Mouse (Mus musculus): ENCODE measurements around the gene Gins2.

Gene Gins2

DNA sequence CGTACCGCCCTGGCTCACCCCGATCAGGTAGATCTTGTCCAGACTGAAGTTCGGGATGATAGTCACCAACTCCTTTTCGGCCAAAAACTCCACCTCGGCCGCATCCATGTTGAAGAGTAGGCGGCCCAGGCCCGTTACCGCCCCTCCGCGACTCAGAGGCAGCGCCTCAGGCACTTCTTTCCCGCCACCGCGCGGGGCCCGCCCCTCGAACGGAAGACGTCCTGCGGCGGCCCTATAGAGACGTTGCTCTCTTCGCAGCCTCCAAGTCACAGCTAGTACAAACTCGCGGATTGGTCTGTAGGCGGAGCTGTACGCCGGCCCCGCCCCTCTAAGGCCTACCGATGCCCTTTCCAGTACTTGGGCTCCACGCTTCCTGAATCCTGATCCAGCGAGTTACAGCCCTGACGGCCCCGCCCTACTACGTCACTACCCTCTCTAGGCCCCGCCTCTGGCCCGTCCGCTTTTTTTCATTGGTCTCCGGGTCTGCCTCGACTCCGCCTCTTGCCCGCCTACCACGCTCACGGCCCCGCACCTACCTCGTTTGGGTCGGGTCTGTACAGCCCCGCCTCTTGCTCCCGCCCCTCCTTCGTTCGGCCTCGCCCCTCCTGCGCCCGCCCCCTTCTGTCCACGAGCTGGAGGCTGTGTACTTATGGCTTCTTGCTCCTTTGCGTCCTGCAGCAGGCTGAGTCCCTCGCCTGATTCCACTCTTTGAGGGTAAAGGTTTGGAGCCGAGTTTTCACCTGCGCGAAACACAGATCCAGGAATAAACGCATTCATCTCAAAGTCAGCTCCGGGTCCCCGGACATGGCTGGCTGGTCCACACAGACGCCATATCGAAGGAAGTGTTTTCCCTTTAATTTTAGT is at the start of gene Gins2:
Gins2 (minus strand) TSS at position 397 of the 864 bp plus-strand sequence.
- DNase-seq (ENCODE audit: low spot score): peak; percentile 97

DNA sequence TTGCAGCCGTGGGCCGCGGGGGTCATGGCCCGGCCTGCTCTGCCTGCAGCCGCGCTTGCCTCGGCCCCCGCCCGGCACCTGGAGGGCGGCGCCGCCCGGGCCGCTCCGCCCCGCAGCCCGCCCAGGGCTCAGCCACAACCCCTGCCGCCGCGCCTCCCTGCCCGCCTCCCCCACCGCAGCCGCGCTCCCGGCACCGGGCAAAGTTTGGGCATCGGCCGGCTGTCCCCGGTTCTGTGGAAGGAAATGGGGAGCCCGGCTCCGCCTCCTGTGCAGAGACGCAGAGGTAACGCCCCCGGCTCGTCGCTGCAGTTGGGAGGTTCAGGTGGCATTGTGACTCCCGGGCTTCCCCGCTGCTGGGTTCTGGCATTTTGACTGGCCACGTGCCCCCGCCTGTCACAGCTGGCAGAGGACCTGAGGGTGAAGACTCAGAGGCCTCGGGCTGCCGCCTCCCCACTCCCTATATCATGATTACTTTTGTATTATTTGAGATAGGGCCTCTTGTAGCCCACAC is 45.3 kb upstream of the Gins2 start:
- DNase-seq (ENCODE audit: low spot score): peak; percentile 30

DNA sequence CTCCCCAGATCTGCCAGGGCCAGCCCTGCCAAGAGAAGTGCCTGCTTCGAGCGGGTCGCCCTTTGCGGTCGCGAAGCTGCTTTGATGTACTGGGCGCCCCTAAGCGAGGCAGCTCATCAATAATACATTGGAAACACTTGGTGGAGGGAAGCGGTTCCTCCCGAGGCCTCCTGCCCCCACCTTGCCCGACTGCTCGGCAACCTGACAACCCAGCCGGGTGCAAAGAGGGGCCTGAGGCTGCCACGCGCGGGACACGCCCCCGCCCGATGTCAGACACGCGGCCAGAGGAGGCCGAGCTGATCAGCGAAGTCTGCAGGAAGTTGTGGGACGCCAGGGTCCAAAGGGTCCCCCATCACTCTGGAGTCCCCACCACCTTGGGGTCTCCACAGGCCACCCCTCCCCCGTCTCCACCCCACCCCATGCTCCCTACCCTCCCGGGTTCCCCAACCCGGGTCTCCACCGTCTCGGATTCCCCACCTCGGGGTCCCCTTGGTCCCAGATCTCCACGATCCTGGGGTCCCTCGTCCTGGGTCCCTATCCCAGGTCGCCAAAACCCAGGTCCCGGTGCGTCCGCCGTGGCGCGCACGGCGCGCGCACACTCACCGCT is 44.7 kb upstream of the Gins2 start:
- no peak for DNase-seq (ENCODE audit: low spot score)

DNA sequence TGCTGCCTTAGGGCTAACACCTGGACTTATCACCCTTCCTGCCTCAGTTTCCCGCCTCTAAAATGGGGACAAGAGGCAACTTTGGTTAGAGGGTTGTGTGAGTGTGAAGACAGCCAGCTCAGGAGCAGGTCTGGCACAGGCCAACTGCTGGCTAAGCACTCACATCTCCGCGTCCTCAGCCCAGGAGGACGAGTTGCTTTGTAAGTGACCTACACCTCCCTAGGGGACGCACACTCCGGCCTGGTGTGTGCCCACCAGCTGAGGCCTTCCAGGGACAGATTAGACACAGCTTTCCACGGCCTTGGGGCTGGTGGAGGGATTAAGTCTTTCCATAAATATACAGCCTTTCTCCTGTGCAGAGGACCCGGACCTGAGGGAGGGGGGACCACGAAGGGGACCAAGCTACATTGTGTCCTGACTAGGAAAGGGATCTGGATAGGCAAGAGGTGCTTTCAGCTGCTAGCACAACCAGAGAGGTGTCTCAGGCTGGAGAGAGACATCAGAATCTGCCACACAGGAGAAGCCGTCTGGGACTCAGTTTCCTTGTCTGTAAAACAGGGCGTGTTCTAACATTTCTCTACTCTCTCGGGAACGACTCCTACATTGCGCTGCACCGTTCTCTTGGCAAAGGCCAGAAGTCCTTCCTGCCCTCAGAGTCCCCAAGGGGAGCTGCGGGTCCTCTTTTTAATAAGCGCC is 44.0 kb upstream of the Gins2 start:
- DNase-seq (ENCODE audit: low spot score): no peak

DNA sequence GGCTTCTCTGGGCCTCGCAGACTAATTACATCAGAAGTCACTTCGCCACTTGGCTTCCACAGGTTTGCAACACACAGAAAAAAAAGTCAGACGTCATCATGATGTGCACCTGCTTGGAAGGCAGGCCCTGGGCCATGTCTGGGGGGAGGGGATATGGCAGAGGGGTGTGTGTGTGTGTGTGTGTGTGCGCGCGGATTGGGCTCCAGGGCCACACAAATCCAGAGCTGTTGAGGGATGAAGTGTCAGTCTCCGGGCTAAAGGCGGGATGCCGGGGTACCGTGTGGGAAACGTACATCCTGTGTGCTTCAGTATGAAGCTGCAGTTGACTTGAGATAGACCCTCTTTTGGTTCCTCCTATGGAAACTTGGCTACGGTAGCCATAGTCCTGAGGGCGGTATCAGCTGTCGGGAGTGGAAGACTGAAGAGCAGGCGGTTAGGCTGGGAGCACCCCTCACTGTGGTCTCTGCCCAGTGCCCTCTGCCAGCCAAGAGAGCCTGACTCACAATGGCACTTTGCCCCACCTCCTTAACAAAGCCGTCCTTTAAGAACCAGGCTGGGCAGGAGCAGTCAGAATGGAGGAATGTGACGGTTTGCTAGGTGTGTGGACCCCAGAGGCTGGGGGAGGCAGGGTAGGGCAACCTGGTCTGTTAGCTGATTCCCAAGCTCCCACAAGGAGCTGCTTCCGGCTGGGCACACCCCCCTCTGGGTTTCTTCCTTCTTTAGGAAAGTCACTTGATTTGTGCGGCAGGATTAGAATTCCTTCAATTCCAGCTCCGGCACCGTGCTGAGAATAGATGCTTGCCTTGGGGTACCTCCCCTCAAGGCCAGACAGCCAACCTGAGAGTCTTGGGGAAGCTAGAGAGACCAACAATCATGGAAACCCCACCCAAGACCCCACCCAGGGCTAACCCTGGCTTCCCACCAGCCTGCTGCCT is 42.6 kb upstream of the Gins2 start:
- no peak for DNase-seq (ENCODE audit: low spot score)

DNA sequence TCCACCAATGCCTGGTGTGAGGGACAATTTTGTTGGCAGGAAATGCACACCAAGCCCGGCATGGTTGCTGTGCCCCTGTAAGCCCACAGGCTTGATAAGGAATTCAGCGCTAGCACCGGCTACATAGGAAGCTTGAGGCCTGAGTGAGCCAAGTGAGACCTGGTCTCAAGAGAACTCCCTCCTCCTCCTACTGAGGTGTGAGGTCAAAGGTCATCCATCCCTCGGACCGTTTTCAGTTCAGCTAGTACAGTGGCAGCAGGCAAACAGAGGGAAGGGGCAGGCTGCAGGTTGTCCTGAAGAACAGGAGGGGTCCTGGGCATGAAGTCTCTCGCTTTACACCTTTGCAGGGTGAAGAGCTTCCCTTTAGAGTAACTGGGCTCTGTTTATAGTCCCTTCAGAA is 41.7 kb upstream of the Gins2 start:
- DNase-seq (ENCODE audit: low spot score): no peak

DNA sequence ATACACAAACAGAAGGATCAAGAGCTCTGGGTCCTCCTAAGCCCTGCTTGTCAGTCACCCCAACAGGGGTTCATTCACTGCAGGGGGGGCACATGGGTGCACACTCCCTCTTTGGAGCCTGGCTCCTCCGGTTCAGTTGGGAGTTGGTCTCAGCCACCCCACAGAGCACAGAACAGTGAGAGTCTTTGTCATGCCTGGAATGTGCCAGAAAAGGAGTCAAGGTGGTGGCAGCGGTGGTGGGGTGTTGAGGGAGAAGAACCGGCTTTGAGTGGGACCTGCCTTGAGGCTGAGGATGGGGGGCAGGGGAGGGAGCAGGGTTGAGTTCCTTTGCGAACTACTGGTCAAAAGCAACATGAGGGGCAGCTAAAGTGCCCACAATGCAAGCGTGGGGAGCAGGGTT is 40.9 kb upstream of the Gins2 start:
- DNase-seq (ENCODE audit: low spot score): no peak

DNA sequence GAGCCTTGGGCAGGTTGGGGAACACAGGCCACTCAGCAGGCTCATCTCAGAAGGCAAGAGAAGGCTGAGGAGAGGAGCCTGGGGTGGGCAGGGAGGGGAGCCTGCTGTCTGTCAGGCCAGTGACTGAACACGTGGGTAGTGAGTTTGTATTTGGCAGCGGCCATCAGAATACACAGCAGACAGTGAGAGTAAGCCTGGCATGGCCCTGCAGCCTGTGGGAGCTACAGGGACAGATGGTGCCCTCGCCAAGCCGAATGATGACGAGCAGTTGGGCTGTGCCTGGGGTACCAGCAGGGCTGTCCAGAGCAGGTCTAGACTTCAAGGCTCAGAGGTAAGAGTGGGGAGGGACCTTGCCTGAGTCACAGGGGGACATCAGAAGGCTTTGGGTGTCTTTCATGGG is 38.2 kb upstream of the Gins2 start:
- no peak for DNase-seq (ENCODE audit: low spot score)

DNA sequence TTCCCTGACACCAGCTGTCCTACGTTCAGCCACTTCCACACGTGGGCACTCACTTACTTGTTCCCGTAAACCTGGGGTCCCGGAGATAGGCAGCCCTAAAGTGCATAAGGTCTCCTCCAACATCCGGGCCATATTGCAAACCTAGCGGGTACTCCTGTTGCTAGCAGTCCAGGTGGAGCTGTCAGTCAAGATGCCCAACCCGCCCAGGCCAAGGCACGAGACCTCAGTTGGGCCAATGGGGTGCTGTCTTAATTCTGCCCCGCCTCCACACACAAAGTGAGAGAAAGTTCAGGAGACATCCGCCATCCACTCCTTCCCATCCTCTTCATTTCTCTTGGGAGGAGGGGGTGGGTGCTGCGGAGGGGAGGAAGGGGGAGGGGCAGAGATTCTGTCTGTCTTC is 37.4 kb upstream of the Gins2 start:
- DNase-seq (ENCODE audit: low spot score): no peak

DNA sequence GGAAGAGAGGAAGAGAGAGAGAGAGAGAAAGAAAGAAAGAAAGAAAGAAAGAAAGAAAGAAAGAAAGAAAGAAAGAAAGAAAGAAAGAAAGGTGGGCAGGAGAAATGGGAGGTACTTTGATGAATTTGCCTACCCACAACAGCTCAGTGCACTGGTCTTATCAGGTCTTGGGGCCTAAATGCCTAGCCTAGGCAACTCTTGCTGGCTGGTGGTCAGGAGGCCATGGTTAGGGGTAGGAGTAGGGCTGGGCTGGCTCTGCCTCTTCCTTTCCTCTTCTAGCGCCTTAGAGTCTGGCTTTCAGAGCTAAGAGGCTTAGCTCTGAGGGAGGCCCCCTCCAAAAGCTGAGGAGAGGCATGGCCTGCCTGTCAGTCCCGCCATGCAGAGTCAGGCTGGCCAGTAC is 34.5 kb upstream of the Gins2 start:
- no peak for DNase-seq (ENCODE audit: low spot score)

DNA sequence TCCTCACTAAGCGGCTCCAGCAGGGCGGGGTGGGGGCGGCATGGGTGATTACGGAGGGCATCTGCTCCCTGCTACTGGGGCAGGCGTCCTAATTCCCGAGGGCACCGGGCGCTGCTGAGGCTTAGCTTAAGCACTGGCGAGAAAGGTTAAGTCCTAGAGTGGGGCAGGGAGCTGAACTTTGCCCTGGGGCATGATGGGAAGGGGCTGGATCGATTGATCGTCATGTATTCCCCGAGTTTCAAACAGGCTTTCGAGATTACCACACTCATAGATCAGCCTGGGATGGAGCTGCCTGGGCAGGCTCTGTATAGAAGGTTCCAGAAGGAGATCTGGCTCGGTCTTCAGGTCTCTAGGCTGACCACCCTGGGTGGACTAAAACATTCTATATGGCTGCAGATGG is 33.1 kb upstream of the Gins2 start:
- no peak for DNase-seq (ENCODE audit: low spot score)

DNA sequence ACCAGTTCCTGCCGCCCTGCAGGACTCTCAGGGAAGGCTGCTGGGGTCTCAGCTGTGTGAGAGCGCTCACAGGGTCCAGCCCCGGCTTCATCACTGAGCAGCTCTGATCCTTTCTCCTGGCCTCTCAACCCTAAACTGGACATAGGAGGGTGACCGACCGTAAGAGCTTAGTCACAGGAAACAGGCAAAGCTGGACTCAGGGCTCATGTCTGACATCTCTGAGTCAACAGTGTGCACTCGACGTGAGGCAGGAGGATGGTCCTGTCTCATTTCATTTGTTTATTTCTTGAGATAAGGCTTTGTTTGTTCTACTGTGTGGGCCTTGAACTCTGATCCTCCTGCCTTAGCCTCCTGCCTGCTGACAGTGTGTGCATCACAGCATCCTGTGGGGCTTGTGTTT is 31.3 kb upstream of the Gins2 start:
- DNase-seq (ENCODE audit: low spot score): no peak

DNA sequence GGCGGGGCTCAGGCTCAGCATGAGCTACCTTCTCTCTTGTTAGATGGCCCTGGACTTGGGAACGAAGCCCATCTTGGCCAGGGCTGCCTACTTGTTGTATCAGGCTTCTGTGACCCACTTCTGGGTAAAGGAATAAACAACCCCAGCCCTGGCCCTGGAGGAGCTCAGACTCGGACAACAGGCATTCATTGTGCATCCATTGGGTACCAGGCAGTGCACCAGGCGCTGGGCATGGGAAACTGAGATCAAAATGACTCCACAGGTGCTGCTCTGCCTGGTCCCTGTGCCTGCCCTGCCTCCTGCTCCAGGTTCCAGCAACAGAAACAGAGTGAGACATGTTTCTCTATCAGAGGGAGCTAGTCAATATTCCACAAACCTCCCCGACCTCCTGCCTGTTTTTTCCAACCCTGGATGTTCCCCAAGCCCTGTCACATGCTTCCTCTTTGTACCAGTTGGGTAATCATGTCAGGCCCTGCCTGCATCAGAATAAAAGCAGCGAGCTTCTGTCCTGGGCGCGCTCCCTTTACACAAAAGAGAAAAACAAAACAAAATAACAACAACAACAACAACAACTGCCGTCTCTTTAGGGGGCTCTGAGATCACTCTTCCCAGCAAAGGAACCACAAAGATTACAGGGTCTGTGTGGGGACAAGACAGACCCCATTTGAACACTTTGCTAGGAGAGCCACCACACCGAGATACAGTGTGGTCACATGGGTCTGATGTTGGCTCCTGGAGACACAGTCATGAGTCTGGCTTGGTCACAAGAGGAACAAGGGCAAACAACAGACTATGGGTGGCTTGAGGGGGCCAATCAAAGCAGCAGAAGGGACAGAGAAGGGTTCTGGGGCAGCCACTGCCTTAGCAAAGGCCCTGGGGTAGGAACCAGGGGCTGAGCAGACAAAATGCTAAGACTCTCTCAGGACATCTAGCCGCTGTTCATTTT is 30.4 kb upstream of the Gins2 start:
- DNase-seq (ENCODE audit: low spot score): no peak

DNA sequence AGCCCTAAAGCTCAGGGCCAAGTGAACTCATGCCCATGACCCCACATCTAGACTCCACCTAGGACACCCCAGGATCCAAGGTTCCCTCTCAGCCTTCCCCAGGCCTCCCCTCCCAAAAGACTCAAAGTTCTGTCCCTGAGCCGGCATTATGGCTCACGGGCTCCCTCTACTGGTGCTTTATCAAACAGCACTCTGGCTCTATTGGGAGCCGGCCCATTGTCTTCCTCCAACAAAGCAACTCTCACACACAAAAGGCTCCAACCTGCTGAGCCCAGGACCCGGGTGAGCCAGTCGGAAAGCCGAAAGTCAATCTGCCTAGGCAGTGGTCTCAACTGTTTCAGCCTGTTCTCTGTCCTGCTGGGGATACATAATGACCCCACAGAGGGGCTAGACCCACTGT is 29.0 kb upstream of the Gins2 start:
- DNase-seq (ENCODE audit: low spot score): peak; percentile 58

DNA sequence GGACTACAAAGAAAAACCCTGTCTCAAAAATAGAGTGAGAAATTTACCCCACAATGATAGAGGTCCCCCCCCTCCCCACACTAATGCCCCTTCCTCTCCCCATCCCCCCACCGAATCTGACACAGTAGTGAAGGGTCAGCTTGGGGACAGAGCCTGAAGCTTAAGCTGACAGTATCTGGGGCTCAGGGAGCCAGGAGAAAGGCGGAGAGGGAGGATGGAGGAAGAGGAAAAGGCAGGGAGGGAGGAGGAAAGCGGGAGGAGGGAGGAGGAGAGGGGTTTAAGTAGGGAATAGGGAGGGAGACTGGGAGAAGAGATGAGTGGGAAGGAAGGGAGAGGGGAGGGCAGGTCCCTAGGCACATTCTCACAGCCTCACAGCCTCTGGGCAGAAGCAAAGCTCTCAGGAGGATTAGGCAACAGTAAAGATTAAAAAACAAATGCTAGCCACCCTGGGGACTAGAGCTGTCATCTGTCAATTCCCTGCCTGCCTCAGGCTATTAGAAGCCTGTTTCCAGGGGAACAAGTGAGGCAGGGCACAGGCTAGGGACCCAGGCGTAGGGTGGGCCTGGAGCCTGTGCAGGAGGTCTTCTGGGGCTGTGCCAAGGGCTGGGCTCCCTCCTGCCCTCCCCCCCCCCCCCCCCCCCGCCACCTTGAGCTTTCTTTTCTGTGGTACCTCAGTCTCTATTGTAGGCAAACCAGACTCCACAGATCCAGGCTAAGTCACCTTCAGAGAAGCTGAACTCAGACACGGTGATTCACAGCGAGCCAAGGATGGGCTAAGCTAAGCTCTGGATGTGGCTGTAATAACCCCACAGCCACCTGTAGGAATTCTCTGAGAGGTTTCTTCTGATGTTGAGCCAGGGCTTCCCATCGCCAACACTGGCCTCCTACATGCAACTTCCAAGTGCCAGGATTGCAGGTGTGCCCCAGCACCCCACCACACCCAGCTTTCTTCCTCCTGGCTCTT is 27.8 kb upstream of the Gins2 start:
- no peak for DNase-seq (ENCODE audit: low spot score)

DNA sequence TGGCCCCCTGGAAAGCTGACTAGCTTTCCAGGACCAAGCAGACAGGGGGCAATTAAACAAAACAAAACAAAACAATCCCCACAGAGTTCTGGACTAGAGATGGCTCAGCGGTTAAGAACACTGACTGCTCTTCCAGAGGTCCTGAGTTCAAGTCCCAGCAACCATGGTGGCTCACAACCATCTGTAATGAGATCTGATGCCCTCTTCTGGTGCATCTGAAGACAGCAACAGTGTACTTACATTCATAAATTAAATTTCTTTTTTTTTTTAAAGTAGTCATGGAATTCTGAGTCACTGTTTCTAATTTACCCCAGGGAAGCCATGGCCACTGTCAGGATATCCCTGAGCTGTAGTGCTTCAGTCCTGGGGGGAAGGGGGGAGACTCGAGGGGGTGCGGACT is 25.4 kb upstream of the Gins2 start:
- DNase-seq (ENCODE audit: low spot score): no peak

DNA sequence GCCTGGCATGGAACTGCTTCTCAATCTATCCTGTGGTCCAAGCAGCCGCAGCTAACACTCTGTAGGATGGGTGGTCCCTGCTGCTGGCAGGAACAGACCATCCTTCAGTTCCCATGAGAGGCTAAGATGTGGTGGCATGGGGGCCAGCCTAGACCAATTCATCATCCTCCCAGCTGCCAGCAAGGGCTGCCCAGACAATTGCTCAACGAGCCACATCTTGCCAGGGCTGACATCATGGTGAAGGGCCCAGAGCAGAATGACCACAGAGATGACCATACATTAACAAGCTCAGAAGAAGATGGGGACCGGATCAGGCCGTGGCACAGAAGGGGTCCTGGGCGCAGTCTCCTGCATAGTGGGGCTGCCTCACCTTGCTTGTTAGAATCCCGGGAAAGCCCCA is 21.7 kb upstream of the Gins2 start:
- DNase-seq (ENCODE audit: low spot score): no peak

DNA sequence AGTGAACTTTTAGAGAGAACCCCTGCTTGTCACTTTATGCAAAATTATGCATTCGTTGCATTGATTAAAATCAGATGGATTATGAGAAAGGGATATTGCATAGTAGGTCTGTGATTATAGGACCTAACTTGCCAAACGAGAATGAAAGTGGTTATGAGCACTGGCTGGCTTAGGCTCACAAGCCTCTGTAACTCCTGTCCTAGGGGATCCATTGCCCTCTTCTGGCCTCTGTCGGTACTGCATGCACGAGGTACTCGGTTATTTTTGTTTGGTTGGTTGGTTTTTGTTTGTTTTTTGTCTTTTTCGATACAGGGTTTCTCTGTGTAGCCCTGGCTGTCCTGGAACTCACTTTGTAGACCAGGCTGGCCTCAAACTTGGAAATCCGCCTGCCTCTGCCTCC is 18.8 kb upstream of the Gins2 start:
- DNase-seq (ENCODE audit: low spot score): peak; percentile 74

DNA sequence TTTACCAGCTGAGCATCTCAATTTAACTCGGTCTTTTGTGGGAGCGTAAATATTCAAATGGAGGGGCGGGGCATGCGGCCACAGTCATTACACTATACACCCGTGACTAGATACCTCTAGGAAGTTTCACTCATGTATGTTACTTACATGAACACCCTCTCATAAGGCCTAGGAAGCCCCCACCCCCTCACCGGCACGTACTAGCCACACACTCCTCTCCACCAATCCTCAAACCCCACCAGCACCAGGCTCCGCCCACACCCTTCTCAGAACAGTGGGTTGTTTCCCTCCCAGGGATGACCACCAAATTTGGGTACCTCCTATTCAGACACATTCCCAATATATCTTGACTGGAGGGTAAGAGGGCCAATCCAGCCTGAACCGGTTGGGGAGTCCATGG is 18.4 kb upstream of the Gins2 start:
- no peak for DNase-seq (ENCODE audit: low spot score)

DNA sequence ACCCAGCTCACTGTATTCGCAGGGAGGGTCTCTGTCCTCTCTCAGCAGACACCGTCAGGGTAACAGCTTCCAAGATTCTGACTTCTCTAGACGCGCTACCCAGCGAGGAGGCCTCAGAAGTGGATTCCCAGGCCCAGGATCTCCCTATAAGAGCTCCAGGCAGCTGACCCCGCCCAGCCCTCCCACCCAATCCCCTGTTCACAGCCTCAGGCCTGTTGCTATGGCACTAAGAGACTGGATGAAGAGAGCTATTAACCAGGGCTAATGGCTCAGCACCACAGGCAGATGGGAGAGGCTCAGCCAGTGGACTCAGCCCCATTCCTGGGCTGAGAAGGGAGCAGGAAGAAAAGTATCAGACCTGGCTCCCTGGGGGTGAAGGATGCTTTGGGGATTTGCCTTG is 13.6 kb upstream of the Gins2 start:
- DNase-seq (ENCODE audit: low spot score): no peak
